In genomic region chr1:188659159-188659558, GRCm38 (mm10) we compare ENCODE assay signal across 24 mouse cellular contexts.
A peak's percentile ranks its signal among the peaks of the same experiment; 100 is the strongest.
DNase-seq lines count a peak whose midpoint lies in the region; ATAC-seq and TF ChIP-seq lines count a peak whose summit lies in the region.
"Had no signal": no experiment of that assay in that cellular context is flagged by ENCODE, and none has a peak within 500 bp of the region (broad histone marks: within the 10 kb centered on the region; RNA-seq: fewer than 3 reads in every experiment).

No protein-coding gene starts in this region.

- no peaks in the 10 kb centered on the region for H3K9me3 ChIP-seq in midbrain, embryonic 11.5 days (ENCODE audit: control insufficient read depth, low read length)
- H3K9me3 ChIP-seq in midbrain, embryonic 15.5 days = no peaks in the 10 kb centered on the region
- H3K9me3 ChIP-seq: forebrain, embryonic 15.5 days; limb, embryonic 10.5 days; liver, embryonic 15.5 days; midbrain, embryonic 12.5 days; neural tube, embryonic 13.5 days had no signal

- H3K27ac ChIP-seq in heart, adult 2 months = peak overlapping the region; percentile 26; the same call in 1 of the 2 replicates
- no peak overlapping the region for H3K27ac ChIP-seq in midbrain, embryonic 11.5 days (ENCODE audit: low read depth, low read length)
- H3K27ac ChIP-seq in midbrain, embryonic 15.5 days = no peak overlapping the region
- H3K27ac ChIP-seq: forebrain, embryonic 15.5 days; hindbrain, postnatal 0 days; kidney, postnatal 0 days; limb, embryonic 10.5 days; liver, embryonic 15.5 days; macrophage; midbrain, embryonic 12.5 days; neural tube, embryonic 13.5 days had no signal

- no peak for DNase-seq in heart, adult 2 months
- no peak for DNase-seq in heart, postnatal 4 days
- peak; percentile 14 for DNase-seq in kidney, postnatal 14 days
- no peak for DNase-seq in kidney, adult 8-10 months
- DNase-seq in midbrain, embryonic 11.5 days (ENCODE audit: low spot score, missing footprints) = peak; percentile 85
- DNase-seq in cerebellum, postnatal 14 days = no peak
- DNase-seq: adrenal gland, postnatal 25 days; cerebellum, adult 11 months; cerebellum, adult 9-11 months; liver; right cerebral cortex, adult 18-20 months; right cerebral cortex, postnatal 4 days; thymus, postnatal 14 days had no signal

- no peak overlapping the region for H3K4me3 ChIP-seq in heart, adult 2 months
- H3K4me3 ChIP-seq in midbrain, embryonic 11.5 days (ENCODE audit: low read depth, low read length) = no peak overlapping the region
- no peak overlapping the region for H3K4me3 ChIP-seq in midbrain, embryonic 15.5 days
- H3K4me3 ChIP-seq: forebrain, embryonic 15.5 days; limb, embryonic 10.5 days; liver, embryonic 15.5 days; midbrain, embryonic 12.5 days; myocyte; neural tube, embryonic 13.5 days had no signal

- peaks cover 4% of the 10 kb centered on the region for H3K4me1 ChIP-seq in heart, adult 2 months (ENCODE audit: control insufficient read depth, insufficient read depth, low read length)
- peaks cover 20% of the 10 kb centered on the region for H3K4me1 ChIP-seq in midbrain, embryonic 11.5 days (ENCODE audit: control insufficient read depth, insufficient read depth, low read length)
- H3K4me1 ChIP-seq in midbrain, embryonic 15.5 days = peaks cover 33% of the 10 kb centered on the region
- H3K4me1 ChIP-seq: liver, embryonic 15.5 days had no signal

- TF ChIP-seq CTCF in heart, adult 2 months (IDR thresholded peaks at IDR 0.05) = no peak

- TF ChIP-seq POLR2A in heart, adult 2 months (IDR thresholded peaks at IDR 0.05; ENCODE audit: insufficient read depth, low read depth, low read length) = no peak

- intact Hi-C loops in heart, adult 2 months (cut with DNase I) = no loop called here

- no peaks in the 10 kb centered on the region for H3K27me3 ChIP-seq in heart, adult 2 months (ENCODE audit: control insufficient read depth, insufficient read depth, low read length)
- H3K27me3 ChIP-seq in midbrain, embryonic 11.5 days (ENCODE audit: control insufficient read depth, insufficient read depth, low read length) = no peaks in the 10 kb centered on the region; the same call in 1 of the 2 replicates
- no peaks in the 10 kb centered on the region for H3K27me3 ChIP-seq in midbrain, embryonic 15.5 days (replicated peaks)
- H3K27me3 ChIP-seq: forebrain, embryonic 15.5 days; liver, embryonic 15.5 days had no signal

- H3K9ac ChIP-seq in heart, adult 2 months (ENCODE audit: low read depth, low read length) = no peak overlapping the region
- H3K9ac ChIP-seq in midbrain, embryonic 11.5 days (ENCODE audit: low read length) = no peak overlapping the region
- H3K9ac ChIP-seq in midbrain, embryonic 15.5 days = no peak overlapping the region
- H3K9ac ChIP-seq: forebrain, embryonic 15.5 days; liver, embryonic 15.5 days; midbrain, embryonic 12.5 days; neural tube, embryonic 13.5 days had no signal

- TF ChIP-seq EP300 in heart, adult 2 months (IDR thresholded peaks at IDR 0.05; ENCODE audit: insufficient read depth, low read depth, low read length) = 0 out of 2 replicates have a peak, but pooled peaks have one; percentile 18

- ATAC-seq in midbrain, embryonic 11.5 days (ENCODE audit: low FRiP score) = no peak
- ATAC-seq in midbrain, embryonic 15.5 days (replicated peaks) = no peak
- ATAC-seq: forebrain, embryonic 15.5 days; hindbrain, postnatal 0 days; intestine, embryonic 16.5 days had no signal

- H3K79me2 ChIP-seq in heart, adult 2 months (replicated peaks; ENCODE audit: control insufficient read depth, insufficient read depth, low read length) = no peaks in the 10 kb centered on the region

- H3K4me2 ChIP-seq in midbrain, embryonic 11.5 days = no peak overlapping the region
- no peak overlapping the region for H3K4me2 ChIP-seq in midbrain, embryonic 15.5 days
- H3K4me2 ChIP-seq: forebrain, embryonic 15.5 days; liver, embryonic 15.5 days; midbrain, embryonic 12.5 days; neural tube, embryonic 13.5 days had no signal

- 37% methylated on average over 3 of the region's 3 CpGs for WGBS in heart, adult 2 months
- 6% methylated on average over 3 of the region's 3 CpGs for WGBS in midbrain, embryonic 11.5 days
- 19% methylated on average over 3 of the region's 3 CpGs for WGBS in midbrain, embryonic 15.5 days

- H3K36me3 ChIP-seq in heart, adult 2 months (ENCODE audit: control insufficient read depth, insufficient read depth, low read length) = no peaks in the 10 kb centered on the region
- H3K36me3 ChIP-seq in midbrain, embryonic 11.5 days (ENCODE audit: control insufficient read depth, insufficient read depth, low read length) = no peaks in the 10 kb centered on the region
- H3K36me3 ChIP-seq in midbrain, embryonic 15.5 days (replicated peaks) = no peaks in the 10 kb centered on the region
- H3K36me3 ChIP-seq: forebrain, embryonic 15.5 days; limb, embryonic 10.5 days; liver, embryonic 15.5 days; midbrain, embryonic 12.5 days; neural tube, embryonic 13.5 days had no signal

Comparison
In these comparisons a context has a peak if more than half of its experiments do, and no peak if none do; other contexts are left out.
1. DNase-seq: peak in kidney, postnatal 14 days (single experiment) and midbrain, embryonic 11.5 days (single experiment); none in heart, adult 2 months (0 of 2), heart, postnatal 4 days (single experiment), kidney, adult 8-10 months (0 of 2) and cerebellum, postnatal 14 days (0 of 2).